Comparison of ENCODE assay signal across 10 mouse cellular contexts in genomic region chr5:111813090-111813753, GRCm38 (mm10).
DNase-seq lines count a peak whose midpoint lies in the region; ATAC-seq lines count a peak whose summit lies in the region.
"Had no signal": no experiment of that assay in that cellular context is flagged by ENCODE, and none has a peak within 500 bp of the region (broad histone marks: within the 10 kb centered on the region; RNA-seq: fewer than 3 reads in every experiment).

No protein-coding gene starts in this region.

- ATAC-seq in embryonic facial prominence, embryonic 14.5 days (ENCODE audit: low read depth) = 0 out of 2 replicates have a peak, but pooled peaks have one; percentile 38
- no peak for ATAC-seq in megakaryocyte progenitor cell, adult 5-6 weeks (replicated peaks; ENCODE audit: poor library complexity)
- ATAC-seq: liver, postnatal 0 days had no signal

- no peaks in the 10 kb centered on the region for H3K36me3 ChIP-seq in embryonic facial prominence, embryonic 14.5 days (ENCODE audit: control insufficient read depth, insufficient read depth, low read length)

- no peak overlapping the region for H3K27ac ChIP-seq in embryonic facial prominence, embryonic 14.5 days (replicated peaks; ENCODE audit: low read depth, low read length)

- no peak overlapping the region for H3K4me2 ChIP-seq in embryonic facial prominence, embryonic 14.5 days (ENCODE audit: low read depth, low read length)

- H3K9ac ChIP-seq in embryonic facial prominence, embryonic 14.5 days (ENCODE audit: low read depth, low read length) = no peak overlapping the region
- H3K9ac ChIP-seq: liver, postnatal 0 days had no signal

- DNase-seq in kidney, postnatal 4 days = peak; percentile 34 to 47
- DNase-seq in kidney, adult 18-20 months = no peak
- DNase-seq in embryonic facial prominence, embryonic 14.5 days (ENCODE audit: low spot score) = no peak
- DNase-seq in frontal cortex, postnatal 14 days (ENCODE audit: low spot score in 2 of 2) = peak; percentile 81 to 83
- peak; percentile 62 to 77 for DNase-seq in left cerebral cortex, postnatal 36 days (ENCODE audit: low spot score in 2 of 2)
- DNase-seq in embryo, embryonic 10.5 days (ENCODE audit: low spot score) = no peak
- DNase-seq in thymus, postnatal 25 days = no peak
- DNase-seq: kidney, adult 11 months; liver, postnatal 0 days had no signal

- H3K27me3 ChIP-seq in embryonic facial prominence, embryonic 14.5 days (replicated peaks; ENCODE audit: control insufficient read depth, insufficient read depth, low read length) = no peaks in the 10 kb centered on the region

- 71% methylated on average over 6 of the region's 6 CpGs for WGBS in embryonic facial prominence, embryonic 14.5 days

- H3K4me1 ChIP-seq in embryonic facial prominence, embryonic 14.5 days (ENCODE audit: control insufficient read depth, insufficient read depth, low read length) = peaks cover 4% of the 10 kb centered on the region; the same call in 1 of the 2 replicates

- intact Hi-C loops in left cerebral cortex, postnatal 36 days (cut with DNase I) = no loop called here

- no peak overlapping the region for H3K4me3 ChIP-seq in embryonic facial prominence, embryonic 14.5 days (ENCODE audit: low read depth, low read length)

- no peaks in the 10 kb centered on the region for H3K9me3 ChIP-seq in embryonic facial prominence, embryonic 14.5 days (ENCODE audit: control insufficient read depth, low read length)

Comparison
In these comparisons a context has a peak if more than half of its experiments do, and no peak if none do; other contexts are left out.
1. DNase-seq: peak in kidney, postnatal 4 days (2 of 2), frontal cortex, postnatal 14 days (2 of 2) and left cerebral cortex, postnatal 36 days (2 of 2); none in kidney, adult 18-20 months (single experiment), embryonic facial prominence, embryonic 14.5 days (single experiment), embryo, embryonic 10.5 days (single experiment) and thymus, postnatal 25 days (single experiment).